Mouse (Mus musculus) stomach, postnatal 0 days (tissue): Measurements from ENCODE around the gene Gm38431.

ENCODE experiments used
- CTCF ChIP-seq: IDR thresholded peaks from 2 replicates; pipeline ENCODE4 v1.5.1; 2016; ENCODE audit warnings: antibody characterized with exemption, low read depth, mild to moderate bottlenecking, moderate library complexity
- EP300 ChIP-seq: optimal IDR thresholded peaks from 2 replicates; pipeline ENCODE3; 2016; ENCODE audit warnings: antibody characterized with exemption

DNA sequence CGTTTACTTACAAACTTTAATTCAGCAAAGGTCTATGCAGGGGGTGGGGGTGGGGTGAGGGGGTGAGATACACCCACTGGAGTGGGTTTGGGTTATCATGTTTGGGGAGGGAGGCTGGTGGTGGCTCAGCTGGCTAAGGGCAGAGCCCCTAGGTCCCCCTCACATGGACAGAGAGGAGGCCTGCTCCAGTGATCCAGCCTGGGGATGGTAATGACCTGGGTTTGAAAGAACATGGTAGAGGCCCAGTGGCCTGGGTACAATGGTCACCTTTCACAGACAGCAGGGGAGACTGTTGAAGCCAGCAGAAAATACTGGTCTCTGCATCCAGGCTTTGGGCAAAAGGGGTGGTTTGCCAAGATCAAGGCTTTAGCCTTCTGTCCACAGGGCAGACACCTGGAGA is 17.6 kb downstream of the Gm38431 start:
- no peak for TF ChIP-seq CTCF
- TF ChIP-seq EP300: no peak
